Mouse (Mus musculus) T-helper 17 cell (primary cell): ENCODE measurements at regions not wholly inside any gene's neighbourhood (a gene's known extent, or its start where the extent isn't known, plus 50 kb on each side); places are given as distances from the start of the nearest gene placed in this dataset.

Experiments
- in situ Hi-C, 2 experiments: fragments of 300-600 bp; cut with MboI, MseI; formaldehyde crosslinking; loops; 1 replicate in 1 of 2; 2 replicates in 1 of 2; pipeline ENCODE4 v1.15.1; 2025; ENCODE audit warnings: high pct_unique_total_duplicates in 2 of 2

DNA sequence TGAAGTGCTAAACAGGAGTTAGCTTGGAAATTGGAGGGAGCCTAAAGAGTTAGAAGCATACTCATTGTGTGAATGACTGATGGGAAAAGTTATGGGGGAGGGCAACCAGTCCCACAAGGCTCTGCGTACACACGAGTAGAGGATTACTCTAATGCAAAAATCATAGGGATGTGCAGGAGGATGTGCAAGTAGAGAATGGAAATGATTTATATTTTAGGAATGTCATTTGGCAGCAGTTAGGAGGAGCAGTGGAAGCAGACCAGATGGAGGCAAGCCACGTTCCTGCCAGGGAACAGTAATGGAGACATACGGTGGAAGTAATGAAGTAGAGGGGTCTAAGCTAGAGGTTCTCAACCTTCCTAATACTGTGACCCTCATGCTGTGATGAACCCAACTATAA is 194.1 kb upstream of the Arhgap24 start:
- in situ Hi-C loops, result no loop called here

- in situ Hi-C loops, result no loop called here
Observed at GRCm38 (mm10) chr5:102290866-102291265, 190.3 kb upstream of the Arhgap24 start.

DNA sequence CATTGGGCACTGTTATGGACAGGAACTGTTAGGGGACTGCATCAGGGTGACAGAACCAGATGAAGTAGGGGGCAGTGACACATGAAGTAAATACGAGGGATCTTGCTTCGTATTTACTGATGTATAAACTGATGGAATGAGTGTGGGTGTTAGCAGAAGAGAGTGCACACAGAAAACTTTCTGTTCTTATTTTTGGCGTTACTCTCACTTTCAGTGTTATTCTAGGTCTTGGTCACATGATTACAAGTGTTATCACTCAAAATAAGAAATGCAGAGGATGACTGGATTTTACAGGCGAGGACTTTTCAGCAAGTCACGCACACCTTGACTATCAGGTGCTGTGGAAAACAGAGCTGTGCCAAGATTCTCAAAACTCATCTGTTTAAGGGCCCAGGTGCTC is 185.6 kb upstream of the Arhgap24 start:
- in situ Hi-C loops, result no loop called here

DNA sequence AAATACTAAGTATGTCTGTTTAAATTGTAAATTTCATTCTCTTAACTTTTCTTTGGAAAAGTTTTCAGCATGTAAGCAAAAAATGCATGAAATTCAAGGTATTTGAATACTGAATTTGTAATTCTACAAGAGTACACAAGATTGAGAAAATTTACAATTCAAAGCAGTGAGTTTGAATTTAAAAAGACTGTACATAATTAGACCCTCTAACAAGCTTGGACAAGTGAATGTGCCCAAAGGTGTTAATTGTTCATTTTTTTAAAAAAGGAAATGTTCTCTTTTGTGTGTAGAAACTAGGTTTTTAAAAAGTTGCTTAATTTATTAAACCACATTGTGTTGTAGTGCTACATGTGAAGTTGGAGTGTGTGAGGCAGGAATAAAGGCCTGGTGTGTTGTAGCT is 174.9 kb upstream of the Arhgap24 start:
- in situ Hi-C loops, result loop anchor here in 1 of 2 experiments (10.0 kb wide), 1 partner anchor 1188 kb away; no protein-coding TSS in a partner anchor

GRCm38 (mm10) chr5:102306718-102307117 is 174.5 kb upstream of the Arhgap24 start:
- in situ Hi-C loops, result loop anchor here in 1 of 2 experiments (10.0 kb wide), 1 partner anchor 1188 kb away; no protein-coding TSS in a partner anchor

DNA sequence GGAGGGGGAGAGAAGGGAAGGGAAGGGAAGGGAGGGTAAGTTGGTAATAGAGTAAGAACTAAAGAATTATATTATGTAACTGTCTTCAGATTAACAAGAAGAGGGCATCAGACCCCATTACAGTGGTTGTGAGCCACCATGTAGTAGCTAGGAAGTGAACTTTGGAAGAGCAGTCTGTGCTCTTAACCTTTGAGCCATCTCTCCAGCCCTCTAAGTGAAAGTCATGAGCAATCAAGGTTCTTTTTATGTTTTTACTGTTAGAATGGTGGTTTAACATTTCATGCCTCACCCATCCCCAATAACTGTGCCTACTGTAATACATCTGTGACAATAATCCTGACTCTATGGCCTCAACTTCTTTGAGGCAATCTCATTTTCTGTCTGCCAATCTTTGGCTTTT is 169.6 kb upstream of the Arhgap24 start:
- in situ Hi-C loops, result no loop called here

DNA sequence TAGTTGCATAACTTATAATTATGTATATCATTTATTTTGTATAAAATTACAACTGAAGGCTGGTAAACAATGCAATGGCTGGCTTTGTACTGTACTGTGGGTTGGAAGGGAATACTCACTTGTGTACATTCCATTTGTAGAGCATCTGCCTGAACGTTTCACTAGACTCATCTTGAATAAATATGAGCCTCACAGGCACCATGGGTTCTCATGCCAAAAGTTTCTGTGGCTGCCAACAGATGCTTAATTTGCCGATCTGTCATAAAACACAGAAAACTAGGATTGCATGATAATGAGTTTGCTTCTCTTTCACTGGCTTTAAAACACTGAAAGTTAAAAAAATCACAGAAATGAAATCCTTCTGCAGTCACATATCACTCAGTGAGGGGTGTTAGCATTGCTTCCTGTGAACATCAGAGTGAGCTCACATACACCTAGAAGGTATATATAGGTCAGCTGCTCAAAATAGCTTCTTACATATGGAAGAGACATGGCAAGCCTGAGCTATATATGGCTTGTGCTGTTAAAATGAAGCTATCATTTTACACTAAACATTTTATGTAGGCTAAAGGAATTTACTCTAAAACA is 152.9 kb upstream of the Arhgap24 start:
- in situ Hi-C loops, result no loop called here

- in situ Hi-C loops, result no loop called here
Observed at GRCm38 (mm10) chr5:102333894-102334293, 147.3 kb upstream of the Arhgap24 start.

GRCm38 (mm10) chr5:102334442-102335197 is 146.6 kb upstream of the Arhgap24 start:
- in situ Hi-C loops, result no loop called here

GRCm38 (mm10) chr5:102366481-102366880 is 114.7 kb upstream of the Arhgap24 start:
- in situ Hi-C loops, result no loop called here

GRCm38 (mm10) chr5:102373309-102373971 is 107.8 kb upstream of the Arhgap24 start:
- in situ Hi-C loops, result no loop called here

DNA sequence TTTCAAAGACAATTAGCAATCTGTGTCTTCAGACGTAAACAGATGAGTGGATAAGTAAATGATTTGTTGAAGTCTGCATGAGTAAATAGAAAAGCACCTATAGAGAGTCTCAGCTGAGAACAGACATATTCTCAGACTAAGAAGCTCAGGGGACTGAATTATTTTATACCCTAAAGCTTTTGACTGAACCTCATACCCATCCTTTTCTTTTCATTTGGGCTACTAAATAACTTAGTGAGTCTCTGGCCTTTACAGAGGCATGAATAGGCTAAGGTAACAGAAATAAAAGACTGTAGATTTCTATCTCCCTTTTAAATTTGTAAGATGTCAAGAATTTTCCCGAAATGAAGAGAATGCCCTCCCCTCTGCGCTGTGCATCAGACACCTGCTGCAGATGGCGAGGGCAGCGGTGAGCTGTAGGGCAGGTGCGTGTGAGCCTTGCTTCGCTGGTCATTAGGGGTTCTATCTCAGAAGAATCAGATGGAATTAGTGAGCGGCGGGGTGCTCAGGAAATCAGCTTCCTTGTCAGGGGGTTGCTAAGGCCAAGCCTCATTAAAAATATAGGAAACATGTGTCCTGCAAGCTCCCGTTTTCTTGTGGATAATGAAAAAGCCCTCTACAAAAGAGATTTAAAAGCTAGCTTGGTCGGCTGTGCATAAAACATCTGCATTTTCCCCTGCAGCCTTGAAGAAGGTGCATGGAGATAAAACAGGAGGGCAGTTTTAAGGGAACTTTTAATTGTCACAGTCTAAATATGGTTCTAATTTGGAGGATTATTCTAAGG is 107.0 kb upstream of the Arhgap24 start:
- in situ Hi-C loops, result no loop called here

- in situ Hi-C loops, result no loop called here
Observed at GRCm38 (mm10) chr5:102375339-102375738, 105.9 kb upstream of the Arhgap24 start.

DNA sequence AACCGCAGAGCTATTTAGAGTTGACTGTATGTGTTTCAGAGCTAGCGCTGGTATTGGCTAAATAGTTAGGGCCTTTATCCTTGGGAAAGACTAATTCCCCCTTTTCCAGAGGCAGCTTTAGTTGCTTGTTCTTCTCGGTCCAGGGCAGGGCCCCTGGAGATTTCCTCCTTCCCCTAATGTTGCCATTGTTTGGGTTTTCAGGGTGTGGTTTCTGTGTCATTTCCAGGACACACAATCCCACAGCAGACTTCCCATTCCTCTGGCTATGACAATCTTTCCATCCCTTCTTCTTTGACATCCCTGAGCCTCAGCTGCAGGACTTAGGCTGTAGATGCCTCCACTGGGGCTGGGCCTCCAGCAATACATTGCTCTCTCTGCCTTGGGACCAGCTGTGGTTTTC is 87.2 kb upstream of the Arhgap24 start:
- in situ Hi-C loops, result no loop called here

DNA sequence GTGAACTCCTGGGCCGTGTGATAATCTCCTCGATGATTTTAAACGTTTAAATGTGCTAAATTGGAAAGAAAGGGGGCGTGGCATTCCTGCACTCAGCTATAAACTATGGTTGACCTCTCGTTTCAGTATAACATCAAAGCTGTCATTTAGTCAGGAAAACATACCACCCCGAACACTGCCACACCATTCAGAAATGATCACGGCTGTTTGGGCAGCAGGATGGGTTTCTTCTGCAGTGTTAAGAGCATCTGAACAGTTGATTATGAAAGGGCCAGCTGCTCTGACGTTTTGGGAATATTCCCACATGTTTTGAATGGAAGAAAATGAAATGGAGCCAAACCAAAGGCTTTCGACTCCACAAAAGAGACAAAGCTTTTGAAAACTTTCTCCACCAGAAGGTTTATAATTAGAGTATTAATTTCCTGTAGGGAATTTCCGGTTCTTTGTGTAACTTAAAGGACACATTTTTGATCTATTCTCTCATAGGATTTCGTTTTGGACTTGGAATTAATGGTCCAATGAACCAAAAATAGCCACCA is 85.5 kb upstream of the Arhgap24 start:
- in situ Hi-C loops, result no loop called here

- in situ Hi-C loops, result no loop called here
Observed at GRCm38 (mm10) chr5:102399006-102399405, 82.2 kb upstream of the Arhgap24 start.

- in situ Hi-C loops, result loop anchor here in 1 of 2 experiments (25.0 kb wide), 1 partner anchor 270 kb away; no protein-coding TSS in a partner anchor
Observed at GRCm38 (mm10) chr5:102417642-102418041, 63.5 kb upstream of the Arhgap24 start.

- in situ Hi-C loops, result loop anchor here in 1 of 2 experiments (25.0 kb wide), 1 partner anchor 268 kb away; no protein-coding TSS in a partner anchor
Observed at GRCm38 (mm10) chr5:102419089-102419488, 62.1 kb upstream of the Arhgap24 start.

DNA sequence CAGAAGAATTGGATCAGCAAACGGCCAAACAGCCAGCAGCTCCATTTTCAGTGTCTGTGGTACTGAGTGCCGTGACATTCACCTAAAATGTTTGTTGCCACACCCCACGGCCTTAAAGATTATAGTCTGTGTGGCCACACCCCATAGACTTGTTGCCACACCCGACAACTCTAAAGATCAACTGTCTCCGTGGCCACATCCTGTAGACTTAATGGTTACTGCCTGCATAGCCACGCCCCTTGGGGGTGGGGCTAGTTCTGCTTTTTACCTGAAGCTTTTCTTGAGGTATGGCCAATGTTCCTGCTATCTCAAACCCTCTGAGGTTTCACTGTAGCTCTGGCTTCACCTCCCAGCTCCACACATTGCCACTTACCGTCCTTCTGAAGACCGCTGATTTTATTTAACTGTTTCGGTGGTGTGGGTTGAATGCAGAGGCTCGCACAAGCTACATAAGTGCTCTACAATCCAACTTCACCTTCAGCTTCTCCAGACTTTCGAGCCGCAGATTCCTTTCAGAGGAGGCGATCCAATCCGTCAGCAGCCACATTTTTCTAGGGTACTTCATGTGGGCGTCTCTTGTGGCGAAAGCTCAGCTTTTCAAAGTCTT is 56.5 kb upstream of the Arhgap24 start:
- in situ Hi-C loops, result loop anchor here (5.0 to 25.0 kb wide), 2 partner anchors 263 to 268 kb away; no protein-coding TSS in a partner anchor

GRCm38 (mm10) chr5:102428310-102428709 is 52.9 kb upstream of the Arhgap24 start:
- in situ Hi-C loops, result no loop called here
